Mouse (Mus musculus): ENCODE data around the gene Cilp.

GRCm38 (mm10) chr9:65215494-65216126 is 49.4 kb upstream of the Cilp start:
- TF ChIP-seq CTCF (IDR thresholded peaks at IDR 0.05; ENCODE audit: borderline replicate concordance, insufficient read depth, low read length) (no peak), POLR2A (IDR thresholded peaks at IDR 0.05; ENCODE audit: low read depth, low read length) (peak; percentile 16; the same call in 1 of the 2 replicates)

All from embryonic fibroblast, embryonic 13.5 days (primary cell).